Mouse (Mus musculus) CH12F3 (cell line): Measurements from ENCODE around the gene Dip2c.

Experiments used
- in situ Hi-C: fragments of 300-500 bp; cut with MboI; formaldehyde crosslinking; loops from 2 replicates; pipeline ENCODE4 v1.14.3; 2020; ENCODE audit warnings: low sequenced_read_pairs

Dip2c gene

DNA sequence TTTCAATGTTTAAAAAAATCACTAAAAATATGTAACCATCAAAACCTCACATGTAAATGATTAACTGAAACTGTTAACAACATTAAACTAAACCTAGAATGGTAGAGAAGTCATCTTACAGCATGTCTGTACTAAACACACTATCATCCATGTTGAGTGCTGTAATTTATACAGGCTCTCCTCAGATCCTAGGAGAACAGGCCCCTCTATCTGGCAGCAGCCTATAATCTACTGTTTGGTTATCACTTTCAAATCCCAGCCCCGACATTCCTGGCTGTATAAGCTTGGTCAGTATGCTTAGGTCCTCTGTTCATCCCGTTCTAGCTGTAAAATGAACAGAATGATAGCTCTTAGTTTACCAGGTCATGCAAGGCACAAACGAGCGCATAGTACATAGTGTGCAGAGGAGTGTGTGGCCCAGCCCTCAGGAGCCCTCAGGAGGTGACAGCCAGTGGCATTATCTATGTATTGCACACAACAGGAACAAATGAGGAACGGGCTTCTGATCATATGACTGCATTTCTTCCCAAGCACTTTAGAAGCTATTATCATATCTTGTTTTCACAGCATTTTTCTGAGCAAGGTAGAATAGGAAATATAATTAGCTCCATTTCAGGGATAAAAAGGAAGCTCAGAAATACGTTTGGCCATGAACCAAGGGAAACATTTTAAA lies 437.3 kb downstream of the Dip2c start:
- in situ Hi-C loops = no loop called here

DNA sequence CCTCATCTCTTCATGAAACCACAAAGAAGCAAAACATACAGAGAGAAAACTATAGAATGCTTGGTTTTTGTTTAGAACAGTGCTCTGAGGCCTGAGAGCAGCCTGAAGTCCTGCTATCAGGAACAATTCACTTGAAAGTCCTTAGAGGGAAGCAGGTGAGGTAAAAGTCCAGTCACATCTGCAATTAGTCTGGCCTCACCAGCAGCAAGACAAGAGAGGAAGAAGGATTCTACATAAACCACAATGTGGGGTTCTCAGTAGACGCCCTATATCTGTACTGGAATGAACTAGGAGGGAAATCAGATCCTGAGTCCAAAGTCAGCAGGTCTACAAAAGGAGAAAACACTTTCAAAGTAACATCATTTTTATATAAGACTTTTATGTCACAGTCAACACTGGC lies 438.9 kb downstream of the Dip2c start:
- in situ Hi-C loops = no loop called here
